In genomic region chr5:54588332-54589020, GRCm38 (mm10) we compare ENCODE assay signal across 18 mouse cellular contexts.
DNase-seq lines count a peak whose midpoint lies in the region; ATAC-seq and TF ChIP-seq lines count a peak whose summit lies in the region.
"Had no signal": no experiment of that assay in that cellular context is flagged by ENCODE, and none has a peak within 500 bp of the region (broad histone marks: within the 10 kb centered on the region; RNA-seq: fewer than 3 reads in every experiment).

No protein-coding gene starts in this region.

- H3K27me3 ChIP-seq in intestine, postnatal 0 days (replicated peaks; ENCODE audit: control insufficient read depth, insufficient read depth, low read length) = no peaks in the 10 kb centered on the region
- H3K27me3 ChIP-seq in intestine, embryonic 16.5 days (replicated peaks; ENCODE audit: control insufficient read depth, insufficient read depth, low read length) = no peaks in the 10 kb centered on the region
- no peaks in the 10 kb centered on the region for H3K27me3 ChIP-seq in lung, embryonic 14.5 days (ENCODE audit: insufficient read depth, low read length)
- no peaks in the 10 kb centered on the region for H3K27me3 ChIP-seq in embryonic facial prominence, embryonic 14.5 days (replicated peaks; ENCODE audit: control insufficient read depth, insufficient read depth, low read length)
- H3K27me3 ChIP-seq: embryonic facial prominence, embryonic 13.5 days; heart, embryonic 13.5 days; megakaryocyte, embryonic 14.5 days had no signal

- no peak overlapping the region for H3K4me3 ChIP-seq in intestine, postnatal 0 days (ENCODE audit: low read depth, low read length)
- H3K4me3 ChIP-seq in intestine, embryonic 16.5 days (ENCODE audit: low read length) = no peak overlapping the region
- no peak overlapping the region for H3K4me3 ChIP-seq in lung, embryonic 14.5 days (ENCODE audit: low read depth, low read length)
- H3K4me3 ChIP-seq in embryonic facial prominence, embryonic 14.5 days (ENCODE audit: low read depth, low read length) = no peak overlapping the region
- H3K4me3 ChIP-seq: embryonic facial prominence, embryonic 13.5 days; heart, embryonic 13.5 days; hindbrain, embryonic 10.5 days; megakaryocyte, embryonic 14.5 days had no signal

- ATAC-seq in intestine, postnatal 0 days = no peak
- no peak for ATAC-seq in intestine, embryonic 16.5 days
- ATAC-seq in lung, embryonic 14.5 days (ENCODE audit: insufficient read depth) = no peak
- ATAC-seq in embryonic facial prominence, embryonic 14.5 days (ENCODE audit: low read depth) = peak; percentile 91
- ATAC-seq: midbrain, embryonic 16.5 days had no signal

- H3K36me3 ChIP-seq in intestine, postnatal 0 days (ENCODE audit: control insufficient read depth, insufficient read depth) = no peaks in the 10 kb centered on the region
- H3K36me3 ChIP-seq in intestine, embryonic 16.5 days (ENCODE audit: control insufficient read depth, insufficient read depth, low read length) = no peaks in the 10 kb centered on the region
- no peaks in the 10 kb centered on the region for H3K36me3 ChIP-seq in lung, embryonic 14.5 days (ENCODE audit: insufficient read depth)
- H3K36me3 ChIP-seq in embryonic facial prominence, embryonic 14.5 days (ENCODE audit: control insufficient read depth, insufficient read depth, low read length) = no peaks in the 10 kb centered on the region
- H3K36me3 ChIP-seq: embryonic facial prominence, embryonic 13.5 days; heart, embryonic 13.5 days; hindbrain, embryonic 10.5 days had no signal

- no peak overlapping the region for H3K27ac ChIP-seq in intestine, postnatal 0 days (ENCODE audit: low read depth, low read length)
- no peak overlapping the region for H3K27ac ChIP-seq in intestine, embryonic 16.5 days (ENCODE audit: low read length)
- no peak overlapping the region for H3K27ac ChIP-seq in lung, embryonic 14.5 days (ENCODE audit: low read depth)
- no peak overlapping the region for H3K27ac ChIP-seq in embryonic facial prominence, embryonic 14.5 days (replicated peaks; ENCODE audit: low read depth, low read length)
- H3K27ac ChIP-seq: embryonic facial prominence, embryonic 13.5 days; heart, embryonic 13.5 days; hindbrain, embryonic 10.5 days had no signal

- H3K9me3 ChIP-seq in intestine, postnatal 0 days (ENCODE audit: control insufficient read depth) = no peaks in the 10 kb centered on the region
- no peaks in the 10 kb centered on the region for H3K9me3 ChIP-seq in intestine, embryonic 16.5 days (ENCODE audit: control insufficient read depth, low read length)
- H3K9me3 ChIP-seq in lung, embryonic 14.5 days (ENCODE audit: low read depth, low read length) = no peaks in the 10 kb centered on the region
- no peaks in the 10 kb centered on the region for H3K9me3 ChIP-seq in embryonic facial prominence, embryonic 14.5 days (ENCODE audit: control insufficient read depth, low read length)
- H3K9me3 ChIP-seq: embryonic facial prominence, embryonic 13.5 days; heart, embryonic 13.5 days; hindbrain, embryonic 10.5 days; megakaryocyte, embryonic 14.5 days had no signal

- WGBS in intestine, postnatal 0 days = 69% methylated on average over 2 of the region's 2 CpGs
- WGBS in intestine, embryonic 16.5 days = 68% methylated on average over 2 of the region's 2 CpGs
- 64% methylated on average over 2 of the region's 2 CpGs for WGBS in lung, embryonic 14.5 days
- WGBS in embryonic facial prominence, embryonic 14.5 days = 39% methylated on average over 2 of the region's 2 CpGs

- no peak overlapping the region for H3K9ac ChIP-seq in intestine, postnatal 0 days (ENCODE audit: low read depth, low read length)
- no peak overlapping the region for H3K9ac ChIP-seq in intestine, embryonic 16.5 days (ENCODE audit: low read depth, low read length)
- no peak overlapping the region for H3K9ac ChIP-seq in lung, embryonic 14.5 days
- H3K9ac ChIP-seq in embryonic facial prominence, embryonic 14.5 days (ENCODE audit: low read depth, low read length) = no peak overlapping the region
- H3K9ac ChIP-seq: embryonic facial prominence, embryonic 13.5 days; heart, embryonic 13.5 days had no signal

- H3K4me1 ChIP-seq in intestine, postnatal 0 days (replicated peaks; ENCODE audit: control insufficient read depth, insufficient read depth, low read length) = no peaks in the 10 kb centered on the region
- no peaks in the 10 kb centered on the region for H3K4me1 ChIP-seq in intestine, embryonic 16.5 days (ENCODE audit: control insufficient read depth, insufficient read depth, low read length)
- H3K4me1 ChIP-seq in lung, embryonic 14.5 days (ENCODE audit: insufficient read depth) = no peaks in the 10 kb centered on the region
- no peaks in the 10 kb centered on the region for H3K4me1 ChIP-seq in embryonic facial prominence, embryonic 14.5 days (ENCODE audit: control insufficient read depth, insufficient read depth, low read length)
- H3K4me1 ChIP-seq: embryonic facial prominence, embryonic 13.5 days; heart, embryonic 13.5 days; hindbrain, embryonic 10.5 days; megakaryocyte, embryonic 14.5 days had no signal

- intact Hi-C loops in left cerebral cortex, postnatal 4 days (cut with DNase I) = no loop called here

- TF ChIP-seq CTCF in intestine, postnatal 0 days (IDR thresholded peaks at IDR 0.05; ENCODE audit: low read depth) = peak; percentile 48
- peak; percentile 45 for TF ChIP-seq CTCF in lung, embryonic 14.5 days (IDR thresholded peaks at IDR 0.05; ENCODE audit: low read depth)

- DNase-seq in embryo, embryonic 10.5 days (ENCODE audit: low spot score) = peak; percentile 5
- DNase-seq in embryo, embryonic 11 days = no peak
- DNase-seq in lung, embryonic 14.5 days = peak; percentile 8
- no peak for DNase-seq in lung, postnatal 36 days
- DNase-seq in embryonic facial prominence, embryonic 14.5 days (ENCODE audit: low spot score) = peak; percentile 45
- DNase-seq in left cerebral cortex, postnatal 4 days = no peak
- DNase-seq: cerebellum, postnatal 10 days; gastrocnemius, postnatal 36 days; lung, postnatal 10 days; right cerebral cortex, adult 18-20 months; thymus, adult 2 months had no signal

- H3K4me2 ChIP-seq in intestine, postnatal 0 days (replicated peaks; ENCODE audit: low read depth) = no peak overlapping the region
- H3K4me2 ChIP-seq in intestine, embryonic 16.5 days (ENCODE audit: low read depth, low read length) = no peak overlapping the region
- H3K4me2 ChIP-seq in lung, embryonic 14.5 days = no peak overlapping the region
- no peak overlapping the region for H3K4me2 ChIP-seq in embryonic facial prominence, embryonic 14.5 days (ENCODE audit: low read depth, low read length)
- H3K4me2 ChIP-seq: embryonic facial prominence, embryonic 13.5 days; heart, embryonic 13.5 days had no signal

Comparison
In these comparisons a context has a peak if more than half of its experiments do, and no peak if none do; other contexts are left out.
1. DNase-seq: peak in embryo, embryonic 10.5 days (single experiment), lung, embryonic 14.5 days (single experiment) and embryonic facial prominence, embryonic 14.5 days (single experiment); none in embryo, embryonic 11 days (single experiment), lung, postnatal 36 days (single experiment) and left cerebral cortex, postnatal 4 days (single experiment).